Mouse (Mus musculus) heart, embryonic 12.5 days (tissue): ENCODE measurements around the gene Sash3. TPM values are rescaled to one million over a fixed set of nuclear protein-coding genes. Genes with fewer than 3 reads are reported as not detected.
"Not testable (repeated sequence)": the region's sequence is repeated elsewhere in the genome, so short reads cannot be mapped to it uniquely, and the experiment has no call there.

Source experiments
- ATAC-seq: fragments of 200-750 bp; cut with Nextera tagmentation; 2 replicates; pipeline ENCODE4 v1.8.0; 2017; ENCODE audit warnings: moderate TSS enrichment, moderate library complexity; ENCODE audit not compliant: insufficient number of reproducible peaks, low FRiP score
- H3K27ac ChIP-seq: fragments of 300-500 bp; sonication (generic); 2 replicates; pipeline ENCODE4 v1.5.1; 2016; ENCODE audit warnings: mild to moderate bottlenecking, moderate library complexity; ENCODE audit not compliant: poor library complexity, severe bottlenecking
- H3K27me3 ChIP-seq: fragments of 300-500 bp; sonication (generic); replicated peaks from 2 replicates; pipeline ENCODE4 v1.6.1; 2016; ENCODE audit warnings: mild to moderate bottlenecking, moderate library complexity
- H3K36me3 ChIP-seq: fragments of 300-500 bp; sonication (generic); 2 replicates; pipeline ENCODE4 v1.6.1; 2016; ENCODE audit warnings: mild to moderate bottlenecking, moderate library complexity
- H3K4me1 ChIP-seq: fragments of 300-500 bp; sonication (generic); replicated peaks from 2 replicates; pipeline ENCODE4 v1.6.1; 2016; ENCODE audit warnings: mild to moderate bottlenecking
- H3K4me2 ChIP-seq: fragments of 300-500 bp; sonication (generic); 2 replicates; pipeline ENCODE4 v1.6.1; 2016; ENCODE audit warnings: mild to moderate bottlenecking, moderate library complexity
- H3K4me3 ChIP-seq: fragments of 300-500 bp; sonication (generic); 2 replicates; pipeline ENCODE4 v1.5.1; 2016; ENCODE audit warnings: mild to moderate bottlenecking
- H3K9ac ChIP-seq: fragments of 300-500 bp; sonication (generic); 2 replicates; pipeline ENCODE4 v1.6.1; 2016; ENCODE audit warnings: mild to moderate bottlenecking, moderate library complexity
- H3K9me3 ChIP-seq: fragments of 300-500 bp; sonication (generic); replicated peaks from 2 replicates; pipeline ENCODE4 v1.6.1; 2016; ENCODE audit warnings: mild to moderate bottlenecking, moderate library complexity
- WGBS: fragments of 180-500 bp; shearing (Covaris S2); methylation state at CpG from one replicate; pipeline ENCODE4 v1.1.7; 2016; 5-methylcytosine and 5-hydroxymethylcytosine counted together
- polyA plus RNA-seq: library from polyadenylated mRNA; unstranded; fragments of >200 nt; fragmentation: Nextera tagmentation; extraction: Ambion mirVana; gene quantifications from 2 replicates; pipeline ENCODE4 v1.2.1, GENCODE M21; 2016

Sash3 gene
- polyA plus RNA-seq, 1 experiment from 2014 or later: 0.84 TPM

- ATAC-seq: no peak
- H3K36me3 ChIP-seq: peaks cover 4% of the 10 kb centered on the region; the same call in 1 of the 2 replicates
- no peak overlapping the region for H3K9ac ChIP-seq
- no peak overlapping the region for H3K27ac ChIP-seq
- WGBS: 69% methylated on average over 7 of the region's 7 CpGs
- no peak overlapping the region for H3K4me3 ChIP-seq
- no peak overlapping the region for H3K4me2 ChIP-seq
- no peaks in the 10 kb centered on the region for H3K27me3 ChIP-seq
- no peaks in the 10 kb centered on the region for H3K9me3 ChIP-seq
- no peaks in the 10 kb centered on the region; the same call in 1 of the 2 replicates for H3K4me1 ChIP-seq
Observed at GRCm38 (mm10) chrX:48203763-48204162, 57.5 kb downstream of the Sash3 start.

- ATAC-seq: no peak
- H3K27ac ChIP-seq: no peak overlapping the region
- H3K9me3 ChIP-seq: no peaks in the 10 kb centered on the region
- H3K4me1 ChIP-seq: no peaks in the 10 kb centered on the region; the same call in 1 of the 2 replicates
- no peaks in the 10 kb centered on the region for H3K27me3 ChIP-seq
- H3K9ac ChIP-seq: no peak overlapping the region
- WGBS: 79% methylated on average over 6 of the region's 6 CpGs
- no peak overlapping the region for H3K4me3 ChIP-seq
- peaks cover 4% of the 10 kb centered on the region; the same call in 1 of the 2 replicates for H3K36me3 ChIP-seq
- no peak overlapping the region for H3K4me2 ChIP-seq
Observed at GRCm38 (mm10) chrX:48204469-48204868, 58.2 kb downstream of the Sash3 start.

- Histone ChIP-seq H3K9ac (peak overlapping the region; percentile 73), H3K4me2 (peak overlapping the region; percentile 65), H3K36me3 (peaks cover 4% of the 10 kb centered on the region; the same call in 1 of the 2 replicates), H3K4me1 (no peaks in the 10 kb centered on the region; the same call in 1 of the 2 replicates), H3K9me3 (no peaks in the 10 kb centered on the region), H3K27me3 (no peaks in the 10 kb centered on the region), H3K4me3 (peak overlapping the region; percentile 73), H3K27ac (peak overlapping the region; percentile 35; the same call in 1 of the 2 replicates)
- WGBS: 13% methylated on average over 35 of the region's 36 CpGs
- peak; percentile 80 for ATAC-seq
Observed at GRCm38 (mm10) chrX:48207761-48208487, 61.7 kb downstream of the Sash3 start.

- Histone ChIP-seq H3K9me3 (no peaks in the 10 kb centered on the region), H3K4me1 (no peaks in the 10 kb centered on the region; the same call in 1 of the 2 replicates), H3K4me2 (peak within 1 kb of the TSS; percentile 65), H3K27ac (peak within 1 kb of the TSS; percentile 35), H3K9ac (peak within 1 kb of the TSS; percentile 73), H3K36me3 (peaks cover 4% of the 10 kb centered on the region; the same call in 1 of the 2 replicates), H3K27me3 (no peaks in the 10 kb centered on the region), H3K4me3 (peak within 1 kb of the TSS; percentile 73)
- ATAC-seq: peak; percentile 100
- WGBS: 10% methylated on average over 34 of the region's 34 CpGs
Observed at GRCm38 (mm10) chrX:48208519-48209185, 62.4 kb downstream of the Sash3 start, which contains the start of gene Zdhhc9. Gene Zdhhc9 (minus strand): TSS chrX:48208878.

GRCm38 (mm10) chrX:48209746-48210145, 63.5 kb downstream of the Sash3 start:
- H3K4me2 ChIP-seq: not testable (repeated sequence)

More at GRCm38 (mm10) chrX:48209746-48210145, 63.5 kb downstream of the Sash3 start:
- not testable (repeated sequence) for H3K27ac ChIP-seq, H3K4me1 ChIP-seq, H3K36me3 ChIP-seq, ATAC-seq, H3K9ac ChIP-seq, H3K4me3 ChIP-seq, H3K27me3 ChIP-seq, H3K9me3 ChIP-seq
- 65% methylated on average over 4 of the region's 4 CpGs for WGBS

Other genes with a start within 250 kb of the Sash3 start
- gene Ocrl, start 234.0 kb upstream of the Sash3 start, polyA plus RNA-seq: 13.4 and 14.4 TPM in 2 replicates
- gene Apln, start 111.6 kb upstream of the Sash3 start, polyA plus RNA-seq: 2.1 and 2.3 TPM in 2 replicates
- gene Xpnpep2, start 37.7 kb upstream of the Sash3 start, polyA plus RNA-seq: 0.15 and 0.41 TPM in 2 replicates
- 2.6 and 3.9 TPM in 2 replicates for gene Zdhhc9, start 62.4 kb downstream of the Sash3 start, polyA plus RNA-seq
- gene Utp14a, start 110.4 kb downstream of the Sash3 start, polyA plus RNA-seq: 9.1 and 11.3 TPM in 2 replicates
- 4.6 and 5.9 TPM in 2 replicates for gene Bcorl1, start 194.9 kb downstream of the Sash3 start, polyA plus RNA-seq